Mouse (Mus musculus): ENCODE results near the gene Kcnh3.

DNA sequence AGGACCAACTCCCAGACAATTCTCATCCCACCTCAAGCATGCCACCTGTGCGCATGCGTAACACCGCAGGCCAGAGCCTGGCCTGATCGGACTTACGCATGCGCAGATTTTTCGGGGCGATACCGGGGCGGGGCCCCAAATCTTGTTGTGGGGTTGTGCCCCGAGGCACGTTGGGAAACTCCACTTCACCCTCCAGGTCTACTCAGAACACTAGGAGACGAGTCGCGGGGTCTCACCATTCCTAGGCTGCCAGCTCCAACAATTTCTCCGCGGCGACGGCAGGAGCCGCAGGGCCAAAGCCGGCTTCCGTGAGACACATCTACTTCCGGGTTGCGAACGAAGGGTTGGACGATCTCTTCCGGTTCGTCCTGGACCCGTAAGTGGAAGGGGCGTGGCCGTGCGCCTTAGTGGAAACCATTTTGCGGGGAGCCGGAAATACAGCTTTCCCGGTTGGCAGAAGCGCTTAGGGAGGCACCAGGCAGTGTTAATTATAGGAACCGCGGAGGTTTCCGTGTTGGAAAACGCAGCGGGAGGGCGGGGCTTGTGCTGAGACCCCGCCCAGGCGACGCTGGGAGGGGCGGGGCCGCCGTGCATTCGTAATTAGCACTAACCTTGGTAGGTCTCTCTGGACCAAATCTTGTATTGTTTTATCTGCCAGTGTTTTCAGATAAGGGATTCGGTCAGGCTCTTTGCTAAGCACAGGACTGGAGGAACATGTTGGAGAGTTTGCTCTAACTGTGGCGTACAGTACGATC is 27.1 kb downstream of the Kcnh3 start, which contains the start of gene Mcrs1:
- TF ChIP-seq POLR2A (IDR thresholded peaks at IDR 0.05; ENCODE audit: low read depth, low read length) (no peak), CTCF (conservative IDR thresholded peaks at IDR 0.05; ENCODE audit: insufficient read depth, insufficient read length, low read depth, low read length) (no peak)

Data from kidney, adult 2 months (tissue).